In genomic region chr2:45270035-45270434, GRCm38 (mm10) we compare ENCODE assay signal across 14 mouse cellular contexts.
"Had no signal": no experiment of that assay in that cellular context is flagged by ENCODE, and none has a peak within 500 bp of the region (broad histone marks: within the 10 kb centered on the region; RNA-seq: fewer than 3 reads in every experiment).

No protein-coding gene starts in this region.

- H3K36me3 ChIP-seq: limb, embryonic 13.5 days; liver, embryonic 12.5 days; midbrain, embryonic 10.5 days; neural tube, embryonic 12.5 days; stomach, embryonic 15.5 days had no signal

- H3K27ac ChIP-seq: layer of hippocampus, adult 2 months; limb, embryonic 13.5 days; liver, embryonic 12.5 days; midbrain, embryonic 10.5 days; neural tube, embryonic 12.5 days; stomach, embryonic 15.5 days had no signal

- H3K9ac ChIP-seq: limb, embryonic 13.5 days; liver, embryonic 12.5 days; lung, embryonic 14.5 days; neural tube, embryonic 12.5 days; stomach, embryonic 15.5 days had no signal

- ATAC-seq: liver, embryonic 12.5 days had no signal

- DNase-seq: kidney, adult 11 months; kidney, adult 9 months; kidney, postnatal 10 days; kidney, postnatal 4 days; lung, embryonic 14.5 days; lung, postnatal 10 days; midbrain, embryonic 14.5 days; thymus, postnatal 36 days had no signal

- H3K4me3 ChIP-seq: layer of hippocampus, adult 2 months; limb, embryonic 13.5 days; liver, embryonic 12.5 days; midbrain, embryonic 10.5 days; neural tube, embryonic 12.5 days; stomach, embryonic 15.5 days had no signal

- H3K27me3 ChIP-seq: limb, embryonic 13.5 days; liver, embryonic 12.5 days; neural tube, embryonic 12.5 days; stomach, embryonic 15.5 days had no signal

- H3K4me1 ChIP-seq: limb, embryonic 13.5 days; liver, embryonic 12.5 days; midbrain, embryonic 10.5 days; neural tube, embryonic 12.5 days; stomach, embryonic 15.5 days had no signal
